Mouse (Mus musculus): Measurements from ENCODE around the gene Numb.

- TF ChIP-seq POLR2A (IDR thresholded peaks at IDR 0.05; ENCODE audit: extremely low read depth, insufficient read depth, low read length): no peak
- TF ChIP-seq CTCF (IDR thresholded peaks at IDR 0.05; ENCODE audit: extremely low read depth, insufficient read depth, low read length): no peak
Observed at GRCm38 (mm10) chr12:83882503-83882902, 39.2 kb downstream of the Numb start.

Data from cortical plate, adult 2 months (tissue).